Mouse (Mus musculus) forebrain, postnatal 0 days (tissue): Measurements from ENCODE around the gene Olfr354. TPM values are rescaled to one million over a fixed set of nuclear protein-coding genes. Genes with fewer than 3 reads are reported as not detected.

Source experiments
- ATAC-seq: fragments of 200-750 bp; cut with Nextera tagmentation; 2 replicates; pipeline ENCODE4 v1.8.0; 2017; ENCODE audit warnings: mild to moderate bottlenecking, moderate library complexity
- DNase-seq: peaks from one replicate; pipeline ENCODE4 v3.0.0-alpha.2; 2015
- H3K27ac ChIP-seq: fragments of 300-500 bp; sonication (generic); 2 replicates; pipeline ENCODE4 v1.5.1; 2014; ENCODE audit warnings: low read depth, mild to moderate bottlenecking, antibody characterized with exemption, low read length, moderate library complexity, mixed read lengths
- H3K27me3 ChIP-seq: fragments of 300-500 bp; sonication (generic); 2 replicates; pipeline ENCODE4 v1.6.1; 2014; ENCODE audit warnings: mild to moderate bottlenecking, low read length, mixed read lengths; ENCODE audit not compliant: insufficient read depth
- H3K36me3 ChIP-seq: fragments of 300-500 bp; sonication (generic); 2 replicates; pipeline ENCODE4 v1.6.1; 2014; ENCODE audit warnings: mild to moderate bottlenecking, moderate library complexity; ENCODE audit not compliant: insufficient read depth
- H3K4me1 ChIP-seq: fragments of 300-500 bp; sonication (generic); 2 replicates; pipeline ENCODE4 v1.6.1; 2014; ENCODE audit warnings: antibody characterized with exemption; ENCODE audit not compliant: insufficient read depth
- H3K4me2 ChIP-seq: fragments of 300-500 bp; sonication (generic); 2 replicates; pipeline ENCODE4 v1.6.1; 2014; ENCODE audit warnings: low read depth, mild to moderate bottlenecking, moderate library complexity
- H3K4me3 ChIP-seq: fragments of 300-500 bp; sonication (generic); 2 replicates; pipeline ENCODE4 v1.5.1; 2014; ENCODE audit warnings: low read depth, low read length, mixed read lengths
- H3K9ac ChIP-seq: fragments of 300-500 bp; sonication (generic); 2 replicates; pipeline ENCODE4 v1.6.1; 2014; ENCODE audit warnings: mild to moderate bottlenecking
- H3K9me3 ChIP-seq: fragments of 300-500 bp; sonication (generic); 2 replicates; pipeline ENCODE4 v1.6.1; 2016; ENCODE audit warnings: low read length
- CTCF ChIP-seq: sonication (generic); IDR thresholded peaks from 2 replicates; pipeline ENCODE4 v1.5.1; 2016; ENCODE audit warnings: antibody characterized with exemption, control low read depth, low read depth
- WGBS: fragments of 180-500 bp; shearing (Covaris S2); extraction: QIAGEN DNeasy Blood & Tissue Kit; methylation state at CpG from one replicate; pipeline ENCODE4 v1.1.7; 2014; 5-methylcytosine and 5-hydroxymethylcytosine counted together
- polyA plus RNA-seq: library from polyadenylated mRNA; unstranded; fragments of >200 nt; fragmentation: Nextera tagmentation; extraction: Ambion mirVana; gene quantifications from 2 replicates; pipeline ENCODE4 v1.2.1, GENCODE M21; 2015
- total RNA-seq: library from RNA; depleted of rRNA; stranded (reverse); fragments of >200 nt; gene quantifications from 2 replicates; pipeline ENCODE4 v1.2.3, GENCODE M21; 2014; rRNA removed

The Olfr354 gene
- total RNA-seq (not detected in 2 replicates), polyA plus RNA-seq (not detected in 2 replicates)

- Histone ChIP-seq H3K4me2 (no peak within 1 kb of the TSS), H3K36me3 (no peaks in the 10 kb centered on the region), H3K4me1 (no peaks in the 10 kb centered on the region), H3K27me3 (no peaks in the 10 kb centered on the region), H3K27ac (no peak within 1 kb of the TSS), H3K9ac (no peak within 1 kb of the TSS), H3K9me3 (0 out of 2 replicates have a peak, but pooled peaks cover 6% of the 10 kb centered on the region), H3K4me3 (no peak within 1 kb of the TSS)
- ATAC-seq, result no peak
- no peak for TF ChIP-seq CTCF
- DNase-seq, result no peak
Observed at GRCm38 (mm10) chr2:36905380-36905779, at the start of gene Olfr354. Gene Olfr354, plus strand, starts transcription at chr2:36905680.

GRCm38 (mm10) chr2:36862560-36862959 lies 42.9 kb upstream of the Olfr354 start, which contains the start of gene Olfr351:
Gene Olfr351, minus strand, starts transcription at chr2:36862660.
- Histone ChIP-seq H3K36me3 (no peaks in the 10 kb centered on the region), H3K27me3 (no peaks in the 10 kb centered on the region)

GRCm38 (mm10) chr2:36868160-36868559 lies 37.3 kb upstream of the Olfr354 start, which contains the start of gene Olfr352:
Gene Olfr352, plus strand, starts transcription at chr2:36868460.
- no peak within 1 kb of the TSS for H3K4me2 ChIP-seq
- no peak for TF ChIP-seq CTCF
- H3K9ac ChIP-seq, result no peak within 1 kb of the TSS
- no peak within 1 kb of the TSS for H3K27ac ChIP-seq
- H3K4me3 ChIP-seq, result no peak within 1 kb of the TSS
- H3K27me3 ChIP-seq, result no peaks in the 10 kb centered on the region
- no peaks in the 10 kb centered on the region for H3K4me1 ChIP-seq
- H3K36me3 ChIP-seq, result no peaks in the 10 kb centered on the region
- WGBS, result 83% methylated on average over 1 of the region's 1 CpGs
- no peak for DNase-seq
- no peak for ATAC-seq
- H3K9me3 ChIP-seq, result 0 out of 2 replicates have a peak, but pooled peaks cover 11% of the 10 kb centered on the region

More at GRCm38 (mm10) chr2:36862560-36862959, 42.9 kb upstream of the Olfr354 start, which contains the start of gene Olfr351:
- no peak for TF ChIP-seq CTCF
- Histone ChIP-seq H3K4me2 (no peak within 1 kb of the TSS), H3K9ac (no peak within 1 kb of the TSS), H3K4me3 (no peak within 1 kb of the TSS), H3K4me1 (no peaks in the 10 kb centered on the region), H3K27ac (no peak within 1 kb of the TSS), H3K9me3 (0 out of 2 replicates have a peak, but pooled peaks cover 12% of the 10 kb centered on the region)
- ATAC-seq (no peak), DNase-seq (no peak)
- 83% methylated on average over 1 of the region's 1 CpGs for WGBS

- Histone ChIP-seq H3K9ac (no peak within 1 kb of the TSS), H3K27me3 (no peaks in the 10 kb centered on the region), H3K36me3 (no peaks in the 10 kb centered on the region), H3K4me1 (no peaks in the 10 kb centered on the region), H3K4me2 (no peak within 1 kb of the TSS), H3K27ac (no peak within 1 kb of the TSS), H3K4me3 (no peak within 1 kb of the TSS), H3K9me3 (0 out of 2 replicates have a peak, but pooled peaks cover 4% of the 10 kb centered on the region)
- ATAC-seq (no peak), DNase-seq (no peak)
- TF ChIP-seq CTCF, result no peak
Observed at GRCm38 (mm10) chr2:36892836-36893235, 12.6 kb upstream of the Olfr354 start, which contains the start of gene Olfr353. Gene Olfr353, minus strand, starts transcription at chr2:36892936.

GRCm38 (mm10) chr2:36897114-36897513 lies 8.4 kb upstream of the Olfr354 start:
- H3K4me3 ChIP-seq, result no peak overlapping the region
- TF ChIP-seq CTCF, result no peak

GRCm38 (mm10) chr2:36928797-36929196 lies 23.3 kb downstream of the Olfr354 start, which contains the start of gene Olfr355:
Gene Olfr355, minus strand, starts transcription at chr2:36928897.
- Histone ChIP-seq H3K27me3 (no peaks in the 10 kb centered on the region), H3K36me3 (no peaks in the 10 kb centered on the region), H3K4me3 (no peak within 1 kb of the TSS), H3K4me1 (no peaks in the 10 kb centered on the region), H3K9ac (no peak within 1 kb of the TSS), H3K27ac (no peak within 1 kb of the TSS), H3K4me2 (no peak within 1 kb of the TSS), H3K9me3 (peaks cover 8% of the 10 kb centered on the region; the same call in 1 of the 2 replicates)
- DNase-seq (no peak), ATAC-seq (no peak)
- no peak for TF ChIP-seq CTCF

More at GRCm38 (mm10) chr2:36897114-36897513, 8.4 kb upstream of the Olfr354 start:
- ATAC-seq, result no peak
- H3K27ac ChIP-seq, result no peak overlapping the region
- DNase-seq, result no peak
- no peaks in the 10 kb centered on the region for H3K27me3 ChIP-seq
- H3K4me1 ChIP-seq, result no peaks in the 10 kb centered on the region
- no peak overlapping the region for H3K4me2 ChIP-seq
- no peak overlapping the region for H3K9ac ChIP-seq
- no peaks in the 10 kb centered on the region for H3K36me3 ChIP-seq
- 0 out of 2 replicates have a peak, but pooled peaks cover 4% of the 10 kb centered on the region for H3K9me3 ChIP-seq

- ATAC-seq (no peak), DNase-seq (no peak)
- WGBS, result 87% methylated on average over 2 of the region's 2 CpGs
- no peak for TF ChIP-seq CTCF
- no peaks in the 10 kb centered on the region for H3K36me3 ChIP-seq
- H3K9me3 ChIP-seq, result peaks cover 7% of the 10 kb centered on the region; the same call in 1 of the 2 replicates
- no peaks in the 10 kb centered on the region for H3K4me1 ChIP-seq
- H3K27me3 ChIP-seq, result no peaks in the 10 kb centered on the region
- no peak within 1 kb of the TSS for H3K4me2 ChIP-seq
- H3K4me3 ChIP-seq, result no peak within 1 kb of the TSS
- H3K9ac ChIP-seq, result no peak within 1 kb of the TSS
- H3K27ac ChIP-seq, result no peak within 1 kb of the TSS
Observed at GRCm38 (mm10) chr2:36936821-36937220, 31.3 kb downstream of the Olfr354 start, which contains the start of gene Olfr356. Gene Olfr356, plus strand, starts transcription at chr2:36937121.

Other genes with a start within 250 kb of the Olfr354 start
- not detected in 2 replicates for gene Olfr346, start 219.9 kb upstream of the Olfr354 start, total RNA-seq
- gene Olfr346, start 219.9 kb upstream of the Olfr354 start, polyA plus RNA-seq, result not detected in 2 replicates
- gene Olfr347, start 173.8 kb upstream of the Olfr354 start, total RNA-seq, result not detected in 2 replicates
- gene Olfr347, start 173.8 kb upstream of the Olfr354 start, polyA plus RNA-seq, result not detected in 2 replicates
- not detected in 2 replicates for gene Olfr348, start 121.4 kb upstream of the Olfr354 start, total RNA-seq
- gene Olfr348, start 121.4 kb upstream of the Olfr354 start, polyA plus RNA-seq, result not detected in 2 replicates
- not detected in 2 replicates for gene Olfr50, start 115.1 kb upstream of the Olfr354 start, total RNA-seq
- gene Olfr50, start 115.1 kb upstream of the Olfr354 start, polyA plus RNA-seq, result not detected in 2 replicates
- not detected in 2 replicates for gene Olfr3, start 88.6 kb upstream of the Olfr354 start, total RNA-seq
- gene Olfr3, start 88.6 kb upstream of the Olfr354 start, polyA plus RNA-seq, result not detected in 2 replicates
- not detected in 2 replicates for gene Olfr350, start 59.4 kb upstream of the Olfr354 start, total RNA-seq
- not detected in 2 replicates for gene Olfr350, start 59.4 kb upstream of the Olfr354 start, polyA plus RNA-seq
- gene Olfr351, start 43.0 kb upstream of the Olfr354 start, total RNA-seq, result not detected in 2 replicates
- gene Olfr351, start 43.0 kb upstream of the Olfr354 start, polyA plus RNA-seq, result not detected in 2 replicates
- gene Olfr352, start 37.2 kb upstream of the Olfr354 start, total RNA-seq, result not detected in 2 replicates
- not detected in 2 replicates for gene Olfr352, start 37.2 kb upstream of the Olfr354 start, polyA plus RNA-seq
- not detected in 2 replicates for gene Olfr353, start 12.7 kb upstream of the Olfr354 start, total RNA-seq
- gene Olfr353, start 12.7 kb upstream of the Olfr354 start, polyA plus RNA-seq, result not detected in 2 replicates
- gene Olfr355, start 23.2 kb downstream of the Olfr354 start, total RNA-seq, result not detected in 2 replicates
- not detected in 2 replicates for gene Olfr355, start 23.2 kb downstream of the Olfr354 start, polyA plus RNA-seq
- not detected in 2 replicates for gene Olfr356, start 31.4 kb downstream of the Olfr354 start, total RNA-seq
- gene Olfr356, start 31.4 kb downstream of the Olfr354 start, polyA plus RNA-seq, result not detected in 2 replicates
- not detected in 2 replicates for gene Olfr357, start 88.1 kb downstream of the Olfr354 start, total RNA-seq
- not detected in 2 replicates for gene Olfr357, start 88.1 kb downstream of the Olfr354 start, polyA plus RNA-seq
- not detected in 2 replicates for gene Olfr358, start 103.7 kb downstream of the Olfr354 start, total RNA-seq
- not detected in 2 replicates for gene Olfr358, start 103.7 kb downstream of the Olfr354 start, polyA plus RNA-seq
- not detected in 2 replicates for gene Olfr360, start 160.1 kb downstream of the Olfr354 start, total RNA-seq
- gene Olfr360, start 160.1 kb downstream of the Olfr354 start, polyA plus RNA-seq, result not detected in 2 replicates
- not detected in 2 replicates for gene Olfr361, start 183.6 kb downstream of the Olfr354 start, total RNA-seq
- not detected in 2 replicates for gene Olfr361, start 183.6 kb downstream of the Olfr354 start, polyA plus RNA-seq
- gene Olfr362, start 212.2 kb downstream of the Olfr354 start, total RNA-seq, result not detected in 2 replicates
- not detected in 2 replicates for gene Olfr362, start 212.2 kb downstream of the Olfr354 start, polyA plus RNA-seq
- not detected in 2 replicates for gene Olfr364-ps1, start 233.6 kb downstream of the Olfr354 start, total RNA-seq
- not detected in 2 replicates for gene Olfr364-ps1, start 233.6 kb downstream of the Olfr354 start, polyA plus RNA-seq